Mouse (Mus musculus) layer of hippocampus, postnatal 10 days (tissue): ENCODE measurements at regions not wholly inside any gene's neighbourhood (a gene's known extent, or its start where the extent isn't known, plus 50 kb on each side); places are given as distances from the start of the nearest gene placed in this dataset.
A peak's percentile ranks its signal among the peaks of the same experiment; 100 is the strongest.

Experiments used
- DNase-seq, 2 experiments: peaks; one replicate each; pipeline ENCODE4 v3.0.0; 2021; ENCODE audit warnings: low spot score in 2 of 2

GRCm38 (mm10) chr17:76327371-76327770 lies 775.6 kb upstream of the Fam98a start:
- DNase-seq, result peak in 1 of 2 experiments; percentile 11

DNA sequence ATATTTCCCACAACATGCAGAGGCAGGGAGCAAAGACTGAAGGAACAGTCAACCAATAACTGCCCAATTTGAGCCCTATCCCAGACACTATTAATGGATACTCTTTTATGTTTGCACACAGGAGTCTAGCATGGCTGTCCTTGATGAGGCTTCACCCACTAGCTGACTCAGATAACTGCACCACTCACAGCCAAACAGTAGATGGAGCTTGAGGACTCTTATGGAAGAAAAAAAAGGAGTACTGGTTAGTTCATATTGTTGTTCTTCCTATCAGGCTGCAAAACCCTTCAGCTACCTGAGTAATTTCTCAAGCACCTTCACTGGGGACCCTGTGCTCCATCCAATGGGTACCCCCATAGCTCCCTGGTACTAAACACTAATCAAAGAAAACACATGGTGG lies 742.9 kb upstream of the Fam98a start:
- peak; percentile 11 to 24 for DNase-seq
